Mouse (Mus musculus) ovary, adult 18-20 months (tissue): ENCODE measurements at regions not wholly inside any gene's neighbourhood (a gene's known extent, or its start where the extent isn't known, plus 50 kb on each side); places are given as distances from the start of the nearest gene placed in this dataset.
A peak's percentile ranks its signal among the peaks of the same experiment; 100 is the strongest.

Source experiments
- DNase-seq: peaks from one replicate; pipeline ENCODE4 v3.0.0; 2022; ENCODE audit warnings: low spot score, mixed read lengths

- DNase-seq = no peak
Observed at GRCm38 (mm10) chr6:84436716-84437115, 157.0 kb downstream of the Cyp26b1 start.

- no peak for DNase-seq
Observed at GRCm38 (mm10) chr6:84434532-84434931, 159.2 kb downstream of the Cyp26b1 start.

- DNase-seq = no peak
Observed at GRCm38 (mm10) chr6:84431622-84431955, 162.1 kb downstream of the Cyp26b1 start.

GRCm38 (mm10) chr6:84430925-84431621 lies 162.6 kb downstream of the Cyp26b1 start:
- no peak for DNase-seq

- DNase-seq = no peak
Observed at GRCm38 (mm10) chr6:84430146-84430545, 163.6 kb downstream of the Cyp26b1 start.

GRCm38 (mm10) chr6:84429247-84429646 lies 164.5 kb downstream of the Cyp26b1 start:
- DNase-seq = no peak

GRCm38 (mm10) chr6:84426691-84427090 lies 167.0 kb downstream of the Cyp26b1 start:
- DNase-seq = no peak

GRCm38 (mm10) chr6:84425823-84426222 lies 167.9 kb downstream of the Cyp26b1 start:
- peak; percentile 14 for DNase-seq

GRCm38 (mm10) chr6:84422946-84423345 lies 170.8 kb downstream of the Cyp26b1 start:
- no peak for DNase-seq

- no peak for DNase-seq
Observed at GRCm38 (mm10) chr6:84419691-84420090, 174.0 kb downstream of the Cyp26b1 start.

GRCm38 (mm10) chr6:84419281-84419680 lies 174.4 kb downstream of the Cyp26b1 start:
- no peak for DNase-seq

GRCm38 (mm10) chr6:84416992-84417636 lies 176.6 kb downstream of the Cyp26b1 start:
- DNase-seq = no peak

- DNase-seq = no peak
Observed at GRCm38 (mm10) chr6:84414400-84414799, 179.3 kb downstream of the Cyp26b1 start.

- no peak for DNase-seq
Observed at GRCm38 (mm10) chr6:84409863-84410513, 183.7 kb downstream of the Cyp26b1 start.

GRCm38 (mm10) chr6:84408513-84408912 lies 185.2 kb downstream of the Cyp26b1 start:
- DNase-seq = no peak

- no peak for DNase-seq
Observed at GRCm38 (mm10) chr6:84407773-84408172, 185.9 kb downstream of the Cyp26b1 start.

GRCm38 (mm10) chr6:84404695-84405094 lies 189.0 kb downstream of the Cyp26b1 start:
- DNase-seq = no peak

- DNase-seq = no peak
Observed at GRCm38 (mm10) chr6:84402431-84402830, 191.3 kb downstream of the Cyp26b1 start.

- DNase-seq = no peak
Observed at GRCm38 (mm10) chr6:84394496-84395090, 199.1 kb downstream of the Cyp26b1 start.

GRCm38 (mm10) chr6:84393519-84394231 lies 200.0 kb downstream of the Cyp26b1 start:
- no peak for DNase-seq

GRCm38 (mm10) chr6:84392752-84393511 lies 200.8 kb downstream of the Cyp26b1 start:
- DNase-seq = peak; percentile 71
